Mouse (Mus musculus): ENCODE measurements around the gene Hgd.

Gene Hgd

GRCm38 (mm10) chr16:37580651-37581050 lies 698 bp downstream of the Hgd start:
- DNase-seq (ENCODE audit: low spot score) = no peak

- DNase-seq (ENCODE audit: low spot score) = no peak
Measured at GRCm38 (mm10) chr16:37581901-37582300, 1.9 kb downstream of the Hgd start.

GRCm38 (mm10) chr16:37583306-37583705 lies 3.4 kb downstream of the Hgd start:
- no peak for DNase-seq (ENCODE audit: low spot score)

DNA sequence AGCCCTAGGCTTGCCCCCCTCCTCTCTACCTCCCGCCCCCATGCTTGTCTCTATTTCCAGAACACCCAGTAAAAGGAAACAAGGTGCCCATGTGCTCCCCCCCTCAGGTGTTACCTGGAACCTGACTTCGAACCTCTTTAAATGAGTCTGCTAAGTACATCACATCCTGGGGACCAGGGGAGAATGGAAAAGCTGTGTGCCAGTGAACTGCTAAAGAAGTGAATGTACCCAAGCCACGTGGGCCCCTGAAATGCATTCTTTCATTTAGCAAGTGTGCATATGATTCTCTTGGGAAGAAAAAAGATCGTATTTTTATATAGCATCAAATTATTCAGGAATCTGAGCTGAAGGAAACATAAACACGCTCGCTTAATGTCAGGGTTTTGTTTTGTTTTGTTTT lies 3.8 kb downstream of the Hgd start:
- DNase-seq (ENCODE audit: low spot score) = no peak

DNA sequence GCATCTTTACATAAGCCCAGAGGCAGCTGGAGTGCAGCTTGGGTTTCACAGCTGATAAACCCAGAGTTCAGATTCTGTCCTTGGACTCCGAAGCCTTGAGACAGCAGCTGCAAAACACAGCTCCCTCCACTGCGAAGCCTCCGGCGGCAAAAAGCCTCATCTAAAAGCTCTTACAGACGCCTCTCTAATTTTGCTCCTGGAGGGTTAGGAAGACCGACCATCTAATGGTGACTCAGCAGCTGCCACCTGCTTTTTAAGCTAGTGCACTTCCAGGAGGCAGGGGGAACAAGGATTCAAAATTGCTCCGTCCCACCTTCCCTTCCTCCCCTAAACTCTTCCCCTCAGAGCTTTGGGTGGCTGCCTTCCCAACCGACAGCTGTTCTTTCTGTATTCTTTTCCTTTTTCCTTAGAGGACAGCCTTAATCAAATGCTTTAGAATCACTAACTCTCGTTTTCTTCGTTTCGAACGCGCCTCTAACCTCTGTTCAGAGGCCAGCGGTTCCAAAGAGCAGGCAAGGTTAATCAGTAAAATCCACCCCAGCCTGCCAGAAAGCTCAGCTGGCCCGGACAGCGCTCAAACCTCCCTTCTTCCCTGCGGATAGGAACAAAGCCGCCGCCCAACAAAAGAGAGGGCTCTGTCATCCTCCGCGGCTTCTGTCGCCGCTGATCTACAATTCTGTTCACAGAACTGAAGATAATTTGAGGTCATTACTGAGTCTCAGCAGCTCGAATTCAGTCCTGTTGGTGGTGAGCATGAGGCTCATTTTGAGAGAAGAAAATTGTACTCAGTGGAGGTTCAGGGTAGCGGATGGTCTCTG lies 4.5 kb downstream of the Hgd start:
- DNase-seq (ENCODE audit: low spot score) = no peak

DNA sequence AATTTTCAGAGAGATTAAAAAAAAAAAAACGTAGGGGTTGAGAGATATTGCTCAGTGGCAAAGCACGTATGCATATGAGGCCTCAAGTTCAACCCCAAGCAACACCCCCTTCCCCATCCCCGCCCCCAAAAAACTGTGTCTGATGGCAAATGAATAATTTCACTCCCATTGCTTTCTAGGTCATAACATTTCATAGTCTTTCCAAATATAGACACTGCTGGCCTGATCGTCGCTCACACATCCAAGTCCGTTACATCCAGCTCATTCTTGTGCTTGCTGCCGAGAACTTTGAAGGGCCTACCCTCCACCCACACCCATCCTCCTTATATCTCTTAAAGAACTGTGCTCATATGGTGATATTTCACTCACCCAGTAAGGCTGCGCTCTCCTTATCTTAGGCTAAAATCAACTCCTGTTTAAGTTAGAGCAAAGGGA lies 5.2 kb downstream of the Hgd start:
- no peak for DNase-seq (ENCODE audit: low spot score)

DNA sequence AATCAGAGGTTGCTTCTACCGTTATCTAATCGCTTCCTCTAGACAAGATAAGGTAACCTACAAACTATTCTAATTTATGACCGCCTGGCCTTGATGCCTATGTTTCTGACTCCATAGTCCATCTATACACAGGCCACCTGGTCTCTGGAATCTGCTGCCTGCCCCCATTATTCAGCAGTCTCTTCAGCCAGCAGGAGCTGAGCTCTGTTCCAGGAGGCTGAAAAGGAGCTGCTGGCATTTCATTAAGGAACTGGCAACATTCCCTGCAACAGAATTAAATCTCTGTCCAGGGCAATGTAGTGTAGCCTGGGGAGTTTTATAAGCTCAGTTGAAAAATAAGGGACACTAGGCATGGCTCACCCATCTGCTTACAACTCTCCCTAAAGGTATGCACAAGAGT lies 11.0 kb downstream of the Hgd start:
- no peak for DNase-seq (ENCODE audit: low spot score)

DNA sequence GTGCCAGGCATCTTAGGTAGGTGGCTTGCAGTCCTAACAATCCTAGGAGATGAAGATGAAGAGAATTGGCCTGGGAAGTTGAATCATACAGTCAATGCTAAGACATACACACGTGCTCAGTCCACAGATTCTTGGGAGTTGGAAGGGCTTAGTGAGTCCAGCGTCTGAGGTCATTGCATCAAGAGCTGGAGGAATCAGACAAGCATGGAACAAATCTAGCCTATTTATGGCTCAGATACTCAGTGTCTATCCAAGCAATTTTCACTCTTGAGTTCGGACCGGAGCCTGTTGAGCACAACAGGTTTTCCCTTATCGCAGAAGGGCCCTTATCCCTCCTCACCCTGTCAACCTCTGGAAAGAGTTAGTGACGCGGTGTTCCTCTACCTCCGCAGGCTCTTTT lies 11.6 kb downstream of the Hgd start:
- no peak for DNase-seq (ENCODE audit: low spot score)

DNA sequence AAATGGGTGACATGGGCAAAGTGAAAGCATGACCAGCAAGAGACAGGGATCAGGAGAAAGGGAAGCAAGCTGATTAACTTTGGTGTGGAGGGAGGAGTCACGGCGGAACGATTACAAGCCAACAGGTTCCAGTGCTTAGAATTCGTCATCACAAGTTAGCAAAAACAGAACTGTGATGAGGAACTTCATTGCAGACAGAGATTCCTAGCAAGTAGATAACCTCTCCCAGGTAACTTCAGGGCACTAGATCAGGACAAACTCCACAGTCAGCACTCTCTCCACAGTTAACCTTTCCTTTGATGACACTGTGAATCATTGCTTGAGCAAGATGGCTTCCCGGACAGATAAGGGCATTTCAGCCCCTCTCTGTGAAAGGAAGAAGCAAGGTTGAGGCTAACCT lies 17.5 kb downstream of the Hgd start:
- DNase-seq (ENCODE audit: low spot score) = no peak

GRCm38 (mm10) chr16:37598463-37598862 lies 18.5 kb downstream of the Hgd start:
- no peak for DNase-seq (ENCODE audit: low spot score)

DNA sequence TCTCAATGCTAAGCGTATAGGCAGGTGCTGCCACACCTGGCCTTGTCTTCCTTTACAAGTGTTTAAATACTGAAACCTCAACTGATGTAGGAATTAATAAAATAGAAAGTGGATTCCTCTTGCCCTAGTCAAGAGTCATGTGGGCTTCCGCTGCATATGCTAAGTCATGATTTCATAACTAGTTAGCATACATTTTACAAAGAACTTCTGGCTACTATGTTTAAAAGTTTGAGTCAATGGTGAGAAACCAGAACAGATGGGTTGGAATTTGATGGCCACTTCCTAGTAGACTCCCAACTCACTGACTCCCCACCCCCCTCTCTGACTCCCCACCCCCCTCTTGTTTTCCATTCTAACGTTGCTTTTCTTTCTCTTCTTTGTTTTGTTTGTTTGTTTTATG lies 19.4 kb downstream of the Hgd start:
- DNase-seq (ENCODE audit: low spot score) = no peak

DNA sequence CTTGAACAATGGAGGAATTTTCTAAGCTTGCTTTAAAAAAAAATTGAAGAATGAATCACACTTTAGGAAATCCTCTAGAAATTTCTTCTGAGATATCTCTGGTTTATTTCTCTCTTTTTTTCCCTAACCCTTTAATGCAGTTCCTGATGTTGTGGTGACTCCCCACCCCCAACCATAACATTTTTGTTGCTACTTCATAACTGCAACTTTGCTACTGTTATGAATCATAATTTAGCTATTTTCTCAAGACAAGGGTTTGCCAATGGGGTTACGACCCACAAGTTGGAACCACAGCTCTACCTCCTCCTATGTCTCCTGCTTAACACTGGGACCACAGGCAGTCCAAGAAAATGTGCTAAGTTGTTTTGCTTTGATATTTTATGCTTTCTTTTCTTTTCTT lies 23.5 kb downstream of the Hgd start:
- DNase-seq (ENCODE audit: low spot score) = no peak

- DNase-seq (ENCODE audit: low spot score) = no peak
Measured at GRCm38 (mm10) chr16:37604243-37604642, 24.3 kb downstream of the Hgd start.

DNA sequence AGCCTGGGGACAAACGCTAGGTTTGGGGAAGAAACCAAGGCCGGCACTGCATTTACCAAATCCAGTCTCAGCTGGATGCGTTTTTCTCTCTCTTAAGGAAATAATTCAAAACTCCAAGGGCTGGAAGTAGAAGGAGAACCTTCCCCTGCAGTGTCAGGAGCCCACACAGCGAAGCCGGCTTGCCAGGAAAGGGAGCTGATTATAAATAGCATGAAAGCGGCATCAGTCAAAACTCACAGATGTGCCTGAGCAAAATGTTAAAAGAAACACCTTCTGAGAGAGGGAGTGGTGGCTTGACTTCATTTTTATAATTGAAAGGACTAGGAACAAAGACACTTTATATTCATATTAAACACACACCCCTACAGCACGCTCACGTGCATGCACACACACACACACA lies 30.4 kb downstream of the Hgd start:
- no peak for DNase-seq (ENCODE audit: low spot score)

DNA sequence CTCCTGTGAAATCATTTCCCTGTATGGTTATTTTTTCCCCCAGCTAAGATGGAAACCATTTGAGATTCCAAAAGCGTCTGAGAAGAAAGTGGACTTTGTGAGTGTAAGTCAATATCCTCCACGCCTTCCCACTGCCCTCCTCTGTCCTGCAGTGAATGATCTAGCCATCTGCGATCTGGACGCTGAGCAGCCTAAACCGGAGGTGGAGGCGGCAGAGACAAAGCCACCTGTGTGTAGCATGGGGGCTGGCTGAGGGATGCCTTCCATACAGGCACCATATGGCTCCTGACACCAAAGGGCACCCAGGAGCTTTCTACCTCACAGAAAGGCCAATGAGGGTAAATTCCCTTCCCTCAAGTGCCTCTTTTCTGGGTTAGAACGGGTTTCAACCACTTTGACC lies 31.1 kb downstream of the Hgd start:
- no peak for DNase-seq (ENCODE audit: low spot score)

- DNase-seq (ENCODE audit: low spot score) = no peak
Measured at GRCm38 (mm10) chr16:37612013-37612412, 32.1 kb downstream of the Hgd start.

DNA sequence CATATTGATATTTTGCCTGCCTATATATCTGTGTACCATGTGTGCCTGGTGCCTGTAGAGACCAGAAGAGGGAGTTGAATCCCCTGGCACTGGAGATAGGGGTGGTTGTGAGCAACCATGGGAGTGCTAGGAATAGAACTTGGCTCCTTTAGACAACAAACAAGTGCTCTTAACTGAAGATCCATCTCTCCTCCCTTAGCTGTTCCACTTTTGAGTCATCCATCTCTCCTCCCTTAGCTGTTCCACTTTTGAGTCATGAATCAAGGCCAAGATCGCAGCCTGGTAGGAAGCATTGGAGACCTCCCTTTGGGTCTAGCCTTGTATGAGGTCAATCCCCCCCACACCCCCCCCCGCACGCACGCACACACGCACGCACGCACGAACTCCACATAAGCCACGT lies 34.6 kb downstream of the Hgd start:
- DNase-seq (ENCODE audit: low spot score) = no peak

GRCm38 (mm10) chr16:37615429-37615828 lies 35.5 kb downstream of the Hgd start:
- DNase-seq (ENCODE audit: low spot score) = no peak

DNA sequence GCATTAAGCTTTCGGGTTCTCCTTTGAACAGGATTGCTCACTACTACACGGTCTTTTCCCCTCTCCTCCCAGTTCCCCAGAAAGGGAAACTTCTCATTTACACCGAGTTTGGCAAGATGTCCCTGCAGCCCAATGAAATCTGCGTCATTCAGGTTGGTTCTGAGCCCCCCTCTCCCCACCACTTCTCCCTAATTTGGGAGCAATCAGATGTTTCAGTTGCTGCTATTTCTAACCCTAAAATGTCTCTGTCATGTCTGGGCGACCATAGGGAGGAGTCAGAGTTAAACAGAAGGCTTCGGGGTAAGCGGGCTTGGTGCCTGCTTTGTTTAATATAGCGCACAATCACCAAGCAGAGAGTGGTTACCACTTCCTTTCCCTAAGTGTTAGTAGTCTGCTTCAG lies 36.2 kb downstream of the Hgd start:
- DNase-seq (ENCODE audit: low spot score) = no peak

DNA sequence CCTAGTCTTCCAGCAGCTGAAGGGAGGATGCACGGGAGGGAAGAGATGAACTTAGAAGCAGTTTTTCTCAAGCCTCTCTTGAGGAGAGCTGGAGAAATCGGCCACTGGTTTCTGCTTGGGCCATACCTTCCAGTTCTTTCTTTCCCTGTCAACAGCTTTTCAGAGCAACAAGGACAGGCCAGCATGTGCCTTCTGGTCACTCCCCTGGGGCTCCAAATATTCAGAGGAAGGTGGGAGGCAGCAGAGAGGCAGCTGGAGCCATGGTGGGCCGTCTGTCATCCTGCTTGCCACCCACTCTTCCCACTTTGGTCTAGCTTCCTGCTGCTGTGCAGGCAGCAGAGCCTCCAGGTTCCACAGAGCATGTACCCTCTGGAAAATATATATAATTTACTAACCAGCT lies 37.7 kb downstream of the Hgd start:
- no peak for DNase-seq (ENCODE audit: low spot score)

- no peak for DNase-seq (ENCODE audit: low spot score)
Measured at GRCm38 (mm10) chr16:37622403-37622802, 42.5 kb downstream of the Hgd start.

GRCm38 (mm10) chr16:37622919-37623318 lies 43.0 kb downstream of the Hgd start:
- no peak for DNase-seq (ENCODE audit: low spot score)

- no peak for DNase-seq (ENCODE audit: low spot score)
Measured at GRCm38 (mm10) chr16:37626388-37626949, 46.5 kb downstream of the Hgd start.

GRCm38 (mm10) chr16:37628336-37628735 lies 48.4 kb downstream of the Hgd start:
- no peak for DNase-seq (ENCODE audit: low spot score)
